Mouse (Mus musculus) lung, embryonic 16.5 days (tissue): Measurements from ENCODE around the gene Cgas. TPM values are rescaled to one million over a fixed set of nuclear protein-coding genes. Genes with fewer than 3 reads are reported as not detected.
"Not testable (repeated sequence)": the region's sequence is repeated elsewhere in the genome, so short reads cannot be mapped to it uniquely, and the experiment has no call there.

Experiments used
- ATAC-seq: fragments of 200-750 bp; cut with Nextera tagmentation; 2 replicates; pipeline ENCODE4 v1.8.0; 2017; ENCODE audit warnings: low read depth, mild to moderate bottlenecking, moderate library complexity
- H3K27ac ChIP-seq: fragments of 300-500 bp; sonication (generic); 2 replicates; pipeline ENCODE4 v1.5.1; 2014; ENCODE audit warnings: mild to moderate bottlenecking, control low read depth, low read length
- H3K27me3 ChIP-seq: fragments of 300-500 bp; sonication (generic); 2 replicates; pipeline ENCODE4 v1.6.1; 2014; ENCODE audit warnings: low read depth, low read length, mixed read lengths; ENCODE audit not compliant: control insufficient read depth, insufficient read depth
- H3K36me3 ChIP-seq: fragments of 300-500 bp; sonication (generic); 2 replicates; pipeline ENCODE4 v1.6.1; 2014; ENCODE audit warnings: low read length; ENCODE audit not compliant: control insufficient read depth, insufficient read depth
- H3K4me1 ChIP-seq: fragments of 300-500 bp; sonication (generic); replicated peaks from 2 replicates; pipeline ENCODE4 v1.6.1; 2014; ENCODE audit warnings: low read length, mixed read lengths; ENCODE audit not compliant: control insufficient read depth, insufficient read depth
- H3K4me2 ChIP-seq: fragments of 300-500 bp; sonication (generic); 2 replicates; pipeline ENCODE4 v1.6.1; 2014; ENCODE audit warnings: low read depth, low read length, control low read depth
- H3K4me3 ChIP-seq: fragments of 300-500 bp; sonication (generic); 2 replicates; pipeline ENCODE4 v1.5.1; 2014; ENCODE audit warnings: mild to moderate bottlenecking, low read length, control low read depth
- H3K9ac ChIP-seq: fragments of 300-500 bp; sonication (generic); 2 replicates; pipeline ENCODE4 v1.6.1; 2014; ENCODE audit warnings: low read length, control low read depth
- H3K9me3 ChIP-seq: fragments of 300-500 bp; sonication (generic); 2 replicates; pipeline ENCODE4 v1.6.1; 2016; ENCODE audit warnings: low read length; ENCODE audit not compliant: control insufficient read depth
- WGBS: fragments of 180-500 bp; shearing (Covaris S2); extraction: QIAGEN DNeasy Blood & Tissue Kit; methylation state at CpG from one replicate; pipeline ENCODE4 v1.1.7; 2014; 5-methylcytosine and 5-hydroxymethylcytosine counted together
- polyA plus RNA-seq: library from polyadenylated mRNA; unstranded; fragments of >200 nt; fragmentation: Nextera tagmentation; extraction: Ambion mirVana; gene quantifications from 2 replicates; pipeline ENCODE4 v1.2.1, GENCODE M21; 2015

The Cgas gene
- polyA plus RNA-seq: 1.9 and 2.7 TPM in 2 replicates

DNA sequence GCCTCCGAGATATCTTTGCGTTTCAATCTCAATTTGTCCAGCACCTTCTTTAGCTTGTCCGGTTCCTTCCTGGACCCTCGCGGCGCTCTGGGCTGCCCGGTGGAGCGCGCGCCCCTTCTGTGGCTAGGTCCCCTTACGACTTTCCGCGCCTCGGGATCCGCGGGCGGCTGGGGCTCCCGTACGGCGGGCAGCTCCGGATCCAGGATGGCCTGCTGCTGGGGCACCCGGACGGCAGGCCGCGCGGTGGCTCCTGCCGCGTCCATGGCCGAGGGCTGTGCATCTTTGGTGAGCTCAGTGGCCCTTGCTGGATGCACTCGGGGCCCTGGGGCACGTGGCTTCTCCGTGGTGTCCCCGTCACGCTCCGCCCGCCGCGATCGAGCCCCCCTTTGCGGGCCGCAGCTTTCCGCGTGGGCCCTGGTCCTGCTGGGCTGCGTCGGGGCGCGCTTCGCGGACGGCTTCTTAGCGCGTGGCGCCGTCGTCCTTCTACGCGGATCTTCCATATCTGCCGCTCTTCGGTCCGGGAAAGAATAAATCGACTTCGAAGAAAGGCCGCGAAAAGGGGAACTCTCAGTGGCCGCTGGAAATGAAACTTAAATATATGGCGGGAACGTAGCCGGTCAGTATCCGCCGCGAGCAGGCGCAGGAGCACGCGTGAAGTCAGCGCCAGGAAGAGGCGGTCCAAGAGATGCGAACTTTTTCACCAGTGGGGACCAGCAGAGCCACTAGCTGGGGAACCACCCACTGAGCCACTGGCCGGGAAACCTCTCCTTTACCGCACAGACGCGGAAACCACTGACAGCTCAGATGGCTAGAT is at the start of gene Cgas:
TSS of gene Cgas (minus strand) at position 659 of the 814 bp plus-strand sequence.
- Histone ChIP-seq H3K36me3 (no peaks in the 10 kb centered on the region), H3K4me1 (peaks cover 18% of the 10 kb centered on the region), H3K27me3 (peaks cover 40% of the 10 kb centered on the region), H3K9ac (peak within 1 kb of the TSS; percentile 72), H3K4me3 (peak within 1 kb of the TSS; percentile 60), H3K9me3 (no peaks in the 10 kb centered on the region), H3K4me2 (peak within 1 kb of the TSS; percentile 89), H3K27ac (no peak within 1 kb of the TSS)
- WGBS: under 1% methylated on average over 76 of the region's 81 CpGs
- ATAC-seq: peak; percentile 75

DNA sequence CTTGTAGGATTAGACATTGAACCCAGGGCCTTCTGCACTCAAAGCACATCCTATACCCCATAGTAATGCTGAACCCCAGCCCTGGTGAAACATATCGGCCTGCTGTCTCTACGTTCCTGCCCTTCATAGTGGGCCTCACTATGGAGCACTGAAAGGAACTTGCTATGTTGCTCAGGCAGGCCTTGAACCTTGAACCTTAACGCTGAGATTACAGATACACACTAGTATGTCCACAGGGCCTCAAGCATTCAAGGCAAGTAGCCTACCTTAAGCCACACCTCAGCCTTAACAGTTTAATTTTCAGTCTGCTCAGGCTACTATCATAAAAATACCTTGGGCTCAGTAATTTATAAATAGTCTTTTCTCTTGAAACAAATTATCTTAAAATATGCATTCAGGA is 49.2 kb upstream of the Cgas start:
- H3K36me3 ChIP-seq: no peaks in the 10 kb centered on the region
- ATAC-seq: no peak
- WGBS: 88% methylated on average over 3 of the region's 3 CpGs

DNA sequence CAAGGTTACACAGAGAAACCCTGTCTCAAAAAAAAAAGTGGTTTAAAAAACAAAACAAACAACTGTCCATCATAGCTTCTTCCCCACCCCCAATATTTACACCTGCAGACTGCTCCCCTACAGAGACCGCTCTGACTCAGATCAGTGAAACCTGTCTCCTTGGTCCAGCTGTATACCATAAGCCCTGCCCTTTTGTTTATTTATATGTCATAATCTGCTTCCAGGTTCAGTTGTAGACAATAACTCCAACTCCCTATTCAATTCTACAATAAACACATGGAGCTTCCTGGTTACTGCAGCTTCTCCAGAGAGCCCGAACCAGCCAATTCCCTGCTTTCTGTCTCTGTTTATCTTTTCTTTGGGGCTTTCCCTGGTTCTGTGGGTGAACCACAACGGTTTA is 48.1 kb upstream of the Cgas start:
- Histone ChIP-seq H3K27ac (no peak overlapping the region), H3K9ac (no peak overlapping the region), H3K4me1 (peaks cover 3% of the 10 kb centered on the region; the same call in 1 of the 2 replicates), H3K27me3 (no peaks in the 10 kb centered on the region), H3K36me3 (no peaks in the 10 kb centered on the region), H3K4me3 (no peak overlapping the region), H3K4me2 (no peak overlapping the region), H3K9me3 (no peaks in the 10 kb centered on the region)
- 45% methylated on average over 3 of the region's 3 CpGs for WGBS
- ATAC-seq: no peak; the same call in 1 of the 2 replicates

More for the DNA sequence above, 49.2 kb upstream of the Cgas start:
- Histone ChIP-seq H3K4me3 (no peak overlapping the region), H3K4me2 (no peak overlapping the region), H3K27me3 (no peaks in the 10 kb centered on the region), H3K9ac (no peak overlapping the region), H3K4me1 (peaks cover 3% of the 10 kb centered on the region; the same call in 1 of the 2 replicates), H3K27ac (no peak overlapping the region), H3K9me3 (no peaks in the 10 kb centered on the region)

- peak; percentile 83 for ATAC-seq
- Histone ChIP-seq H3K4me3 (peak within 1 kb of the TSS; percentile 56), H3K27me3 (no peaks in the 10 kb centered on the region), H3K27ac (peak within 1 kb of the TSS; percentile 79), H3K4me1 (peaks cover 3% of the 10 kb centered on the region; the same call in 1 of the 2 replicates), H3K9ac (peak within 1 kb of the TSS; percentile 75), H3K9me3 (no peaks in the 10 kb centered on the region), H3K36me3 (no peaks in the 10 kb centered on the region), H3K4me2 (peak within 1 kb of the TSS; percentile 66)
- under 1% methylated on average over 16 of the region's 20 CpGs for WGBS
Measured at GRCm38 (mm10) chr9:78488890-78489420, 45.9 kb upstream of the Cgas start, which contains the start of gene Eef1a1. Gene Eef1a1 (minus strand): TSS chr9:78489151.

DNA sequence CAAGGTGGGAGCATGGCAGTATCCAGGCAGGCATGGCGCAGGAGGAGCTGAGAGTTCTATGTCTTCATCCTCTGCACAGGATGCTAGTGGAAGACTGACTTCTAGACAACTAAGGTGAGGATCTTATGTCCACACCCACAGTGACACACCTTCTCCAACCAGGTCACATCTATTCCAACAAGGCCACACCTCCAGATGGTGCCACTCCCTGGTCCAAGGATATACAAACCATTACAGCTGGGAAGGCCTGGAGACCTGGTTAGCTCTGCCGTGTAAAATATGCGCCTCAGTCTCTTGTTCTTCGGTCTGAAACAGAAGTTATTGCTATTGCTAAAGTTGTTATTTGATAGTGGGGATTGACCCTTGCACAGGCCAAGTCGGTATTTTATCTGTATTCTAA is 45.0 kb upstream of the Cgas start:
- 91% methylated on average over 5 of the region's 5 CpGs for WGBS
- not testable (repeated sequence) for H3K4me3 ChIP-seq, H3K36me3 ChIP-seq, H3K9ac ChIP-seq, H3K27me3 ChIP-seq, H3K27ac ChIP-seq, H3K9me3 ChIP-seq, H3K4me1 ChIP-seq, H3K4me2 ChIP-seq, ATAC-seq

GRCm38 (mm10) chr9:78484660-78485059 is 41.6 kb upstream of the Cgas start:
- no peak for ATAC-seq
- Histone ChIP-seq H3K4me3 (no peak overlapping the region), H3K9me3 (no peaks in the 10 kb centered on the region), H3K27ac (no peak overlapping the region), H3K4me2 (no peak overlapping the region), H3K9ac (no peak overlapping the region), H3K36me3 (no peaks in the 10 kb centered on the region), H3K4me1 (peaks cover 7% of the 10 kb centered on the region), H3K27me3 (no peaks in the 10 kb centered on the region)
- 71% methylated on average over 3 of the region's 3 CpGs for WGBS

GRCm38 (mm10) chr9:78482386-78482785 is 39.3 kb upstream of the Cgas start:
- H3K9ac ChIP-seq: peak overlapping the region; percentile 79
- WGBS: 10% methylated on average over 3 of the region's 3 CpGs
- peak overlapping the region; percentile 60 for H3K4me2 ChIP-seq
- ATAC-seq: no peak
- H3K9me3 ChIP-seq: no peaks in the 10 kb centered on the region
- H3K27ac ChIP-seq: peak overlapping the region; percentile 97
- peak overlapping the region; percentile 61 for H3K4me3 ChIP-seq
- peaks cover 10% of the 10 kb centered on the region for H3K4me1 ChIP-seq
- H3K27me3 ChIP-seq: no peaks in the 10 kb centered on the region
- H3K36me3 ChIP-seq: peaks cover 17% of the 10 kb centered on the region

DNA sequence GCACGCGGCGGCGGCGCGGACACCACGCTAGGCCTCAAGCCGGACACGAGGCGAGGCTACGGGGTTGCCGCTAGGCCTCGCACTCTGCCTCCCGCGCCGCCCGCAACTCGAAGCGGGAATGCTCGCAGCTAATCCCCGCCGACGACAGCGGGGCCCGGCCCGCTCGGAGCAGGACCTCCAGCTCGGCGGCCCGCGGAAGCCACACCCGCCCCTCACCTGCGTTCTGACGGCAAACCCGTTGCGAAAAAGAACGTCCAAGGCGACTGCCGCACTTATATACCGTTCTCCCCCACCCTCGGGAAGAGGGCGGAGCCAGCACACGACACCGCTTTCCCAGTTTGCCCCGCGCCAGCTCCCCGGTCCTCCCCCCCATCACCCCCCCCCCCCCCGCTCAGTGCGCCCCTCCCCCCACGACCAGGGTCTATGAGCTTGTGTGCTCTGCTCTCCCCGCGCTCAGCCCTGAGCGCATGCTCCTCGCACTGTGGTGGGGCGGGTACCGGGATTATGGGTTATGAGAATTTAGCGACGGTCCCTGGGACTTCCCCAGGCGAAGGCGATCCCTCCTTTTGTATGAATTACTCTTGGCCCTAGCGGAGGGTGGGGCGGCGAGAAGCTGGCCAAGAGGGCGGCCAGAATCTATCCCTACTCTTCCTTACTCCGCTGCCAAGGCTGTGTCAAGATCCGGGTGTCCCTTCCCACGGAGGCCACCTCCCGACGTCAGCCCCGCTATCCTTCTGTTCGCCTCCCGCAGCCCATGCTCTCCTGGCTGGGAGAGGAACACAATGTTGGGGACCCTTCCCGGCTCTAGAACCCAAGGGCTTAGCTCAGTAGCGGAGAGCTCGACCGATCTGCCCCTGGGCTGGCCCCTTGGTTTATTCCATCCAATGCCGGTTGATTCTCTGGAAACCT is 38.6 kb upstream of the Cgas start:
- WGBS: under 1% methylated on average over 74 of the region's 77 CpGs
- Histone ChIP-seq H3K27me3 (no peaks in the 10 kb centered on the region), H3K9ac (peak overlapping the region; percentile 100), H3K4me1 (peaks cover 10% of the 10 kb centered on the region), H3K4me3 (peak overlapping the region; percentile 83), H3K9me3 (no peaks in the 10 kb centered on the region), H3K36me3 (peaks cover 21% of the 10 kb centered on the region), H3K27ac (peak overlapping the region; percentile 98), H3K4me2 (peak overlapping the region; percentile 63)
- ATAC-seq: peak; percentile 98
